Mouse (Mus musculus) spleen, adult 2 months (tissue): ENCODE results near the gene Stx17.

ENCODE experiments used
- CTCF ChIP-seq: fragments of 200-500 bp; IDR thresholded peaks from 2 replicates; pipeline ENCODE4 v1.5.1; 2011; ENCODE audit warnings: mild to moderate bottlenecking, inconsistent platforms; ENCODE audit not compliant: insufficient read depth, insufficient read length, insufficient replicate concordance; ENCODE audit errors: extremely low read depth
- POLR2A ChIP-seq: fragments of 200-500 bp; IDR thresholded peaks from 2 replicates; pipeline ENCODE4 v1.6.1; 2011; ENCODE audit warnings: low read depth, low read length, inconsistent platforms

GRCm38 (mm10) chr4:48225173-48225572 lies 100.5 kb downstream of the Stx17 start:
- TF ChIP-seq POLR2A (no peak), CTCF (peak; percentile 73; the same call in 1 of the 2 replicates)
